Mouse (Mus musculus) c-Kit-positive CD71-negative TER-119-negative erythroid progenitor cells, embryonic 14.5 days (primary cell): ENCODE measurements at regions not wholly inside any gene's neighbourhood (a gene's known extent, or its start where the extent isn't known, plus 50 kb on each side); places are given as distances from the start of the nearest gene placed in this dataset.
"Not testable (repeated sequence)": the region's sequence is repeated elsewhere in the genome, so short reads cannot be mapped to it uniquely, and the experiment has no call there.

ENCODE experiments used
- DNase-seq: peaks from one replicate; pipeline ENCODE4 v3.0.0-alpha.2; 2013; ENCODE audit warnings: low read depth

GRCm38 (mm10) chr6:64948839-64949238 lies 93.5 kb upstream of the Smarcad1 start:
- DNase-seq: not testable (repeated sequence)

GRCm38 (mm10) chr6:64961608-64962486 lies 80.5 kb upstream of the Smarcad1 start:
- DNase-seq: no peak

GRCm38 (mm10) chr6:64962612-64963011 lies 79.8 kb upstream of the Smarcad1 start:
- no peak for DNase-seq

- no peak for DNase-seq
Measured at GRCm38 (mm10) chr6:64964664-64965063, 77.7 kb upstream of the Smarcad1 start.

- DNase-seq: no peak
Measured at GRCm38 (mm10) chr6:64965203-64965602, 77.2 kb upstream of the Smarcad1 start.

- DNase-seq: no peak
Measured at GRCm38 (mm10) chr6:64970158-64970557, 72.2 kb upstream of the Smarcad1 start.

GRCm38 (mm10) chr6:64973968-64974367 lies 68.4 kb upstream of the Smarcad1 start:
- DNase-seq: peak; percentile 34

GRCm38 (mm10) chr6:64974453-64974852 lies 67.9 kb upstream of the Smarcad1 start:
- DNase-seq: not testable (repeated sequence)

GRCm38 (mm10) chr6:64982132-64982531 lies 60.3 kb upstream of the Smarcad1 start:
- DNase-seq: no peak
